Mouse (Mus musculus) C2C12 (cell line): ENCODE data around the gene Ttll6. TPM values are rescaled to one million over a fixed set of nuclear protein-coding genes. Genes with fewer than 3 reads are reported as not detected.
"Not testable (repeated sequence)": the region's sequence is repeated elsewhere in the genome, so short reads cannot be mapped to it uniquely, and the experiment has no call there.

Experiments used
- H3K27me3 ChIP-seq: one replicate; pipeline ENCODE4 v1.6.1; 2011; ENCODE audit not compliant: control insufficient read depth, insufficient read depth, insufficient read length
- H3K36me3 ChIP-seq: one replicate; pipeline ENCODE4 v1.6.1; 2011; ENCODE audit not compliant: control insufficient read depth, insufficient read depth
- H3K4me3 ChIP-seq: one replicate; pipeline ENCODE4 v1.5.1; 2011; ENCODE audit warnings: mild to moderate bottlenecking, control low read depth; ENCODE audit not compliant: poor library complexity, insufficient read depth, severe bottlenecking
- H3K79me2 ChIP-seq: one replicate; pipeline ENCODE4 v1.6.1; 2011; ENCODE audit not compliant: control insufficient read depth, insufficient read depth
- H3K79me3 ChIP-seq: one replicate; pipeline ENCODE4 v1.6.1; 2011; ENCODE audit warnings: low read depth, control low read depth
- H3ac ChIP-seq: one replicate; pipeline ENCODE3; 2011; ENCODE audit warnings: low read depth; ENCODE audit not compliant: control insufficient read depth, insufficient read length
- CEBPB ChIP-seq: IDR thresholded peaks from one replicate; pipeline ENCODE4 v1.6.1; 2011; ENCODE audit warnings: low read depth, mild to moderate bottlenecking, control low read depth, moderate library complexity
- CTCF ChIP-seq: IDR thresholded peaks from one replicate; pipeline ENCODE4 v1.5.1; 2011; ENCODE audit not compliant: control insufficient read depth, insufficient read depth, insufficient read length
- FOSL1 ChIP-seq: IDR thresholded peaks from one replicate; pipeline ENCODE4 v1.8.0; 2011; ENCODE audit warnings: mild to moderate bottlenecking, low read length; ENCODE audit not compliant: poor library complexity, insufficient read depth, severe bottlenecking
- MAX ChIP-seq: IDR thresholded peaks from one replicate; pipeline ENCODE4 v1.6.1; 2011; ENCODE audit warnings: mild to moderate bottlenecking, control low read depth
- MYOD1 ChIP-seq: IDR thresholded peaks from one replicate; pipeline ENCODE4 v1.6.1; 2011; ENCODE audit warnings: low read depth; ENCODE audit not compliant: control insufficient read depth, insufficient read length
- MYOG ChIP-seq: IDR thresholded peaks from one replicate; pipeline ENCODE4 v1.6.1; 2011; ENCODE audit not compliant: control insufficient read depth, insufficient read length; ENCODE audit errors: extremely low read depth
- USF1 ChIP-seq: IDR thresholded peaks from one replicate; pipeline ENCODE4 v1.6.1; 2011; ENCODE audit warnings: low read depth, mild to moderate bottlenecking, control low read depth, moderate library complexity
- long read RNA-seq, 2 experiments: library from polyadenylated mRNA; unstranded; transcript quantifications; one replicate each; pipeline ENCODE4 v2.0.0; 2019 to 2020
- polyA plus RNA-seq: library from polyadenylated mRNA; unstranded; fragments of >200 nt; fragmentation: generic; extraction: Trizol; gene quantifications from one replicate; pipeline ENCODE4 v1.2.1, GENCODE M21; 2012; ENCODE audit warnings: missing spikeins

Gene Ttll6
- polyA plus RNA-seq, result 0.01 TPM
- long read RNA-seq, experiment 1, result 0 reads
- long read RNA-seq, experiment 2, result 0 reads

DNA sequence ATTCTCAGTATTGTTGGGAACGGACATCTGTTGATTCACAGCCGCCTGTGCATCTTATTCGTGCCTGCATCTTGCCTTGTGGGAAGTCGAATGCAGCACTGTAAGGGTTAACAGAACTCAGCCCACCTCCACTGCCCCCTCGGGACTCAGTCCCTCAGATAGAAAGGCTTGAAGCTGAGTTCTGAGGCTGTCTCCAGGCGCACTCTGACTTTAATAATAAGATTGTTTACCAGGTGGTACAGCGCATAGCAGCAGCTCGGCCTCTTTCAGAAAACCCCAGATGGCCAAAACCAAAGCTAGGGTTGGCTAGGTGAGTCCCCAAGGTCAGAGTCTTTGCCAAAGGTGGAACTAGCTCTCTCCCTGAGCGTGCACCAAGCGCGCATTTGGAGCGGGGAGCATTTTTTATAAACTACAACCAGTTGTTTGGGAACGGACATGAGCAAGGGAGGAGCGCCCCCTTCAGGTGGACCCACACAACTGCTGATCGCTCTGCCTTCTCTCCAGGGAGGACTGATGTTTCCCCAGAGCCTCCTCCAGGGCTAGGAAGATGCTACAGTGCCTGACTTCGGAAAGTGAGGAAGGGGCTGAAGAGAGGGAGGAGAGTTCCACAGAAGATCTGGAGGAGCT lies at the start of gene Ttll6:
Gene Ttll6, plus strand, starts transcription at position 548 of the 627 bp plus-strand sequence.
- TF ChIP-seq MYOG, result no peak
- TF ChIP-seq CTCF, result peak; percentile 87
- no peak for TF ChIP-seq MAX
- H3K79me3 ChIP-seq, result no peaks in the 10 kb centered on the region
- H3K27me3 ChIP-seq, result peaks cover 15% of the 10 kb centered on the region
- no peak within 1 kb of the TSS for H3K4me3 ChIP-seq
- no peaks in the 10 kb centered on the region for H3K79me2 ChIP-seq
- no peak within 1 kb of the TSS for H3ac ChIP-seq
- no peaks in the 10 kb centered on the region for H3K36me3 ChIP-seq

- H3K4me3 ChIP-seq, result no peak overlapping the region
Measured at GRCm38 (mm10) chr11:96087981-96088380, 45.6 kb upstream of the Ttll6 start.

GRCm38 (mm10) chr11:96091073-96091472 lies 42.5 kb upstream of the Ttll6 start:
- Histone ChIP-seq H3K79me3 (no peaks in the 10 kb centered on the region), H3ac (no peak overlapping the region), H3K36me3 (no peaks in the 10 kb centered on the region), H3K27me3 (no peaks in the 10 kb centered on the region), H3K79me2 (no peaks in the 10 kb centered on the region), H3K4me3 (no peak overlapping the region)
- peak; percentile 8 for TF ChIP-seq CTCF
- TF ChIP-seq MYOD1, result no peak

More at GRCm38 (mm10) chr11:96087981-96088380, 45.6 kb upstream of the Ttll6 start:
- H3K79me2 ChIP-seq, result no peaks in the 10 kb centered on the region
- H3K36me3 ChIP-seq, result no peaks in the 10 kb centered on the region
- no peaks in the 10 kb centered on the region for H3K27me3 ChIP-seq
- H3K79me3 ChIP-seq, result no peaks in the 10 kb centered on the region
- H3ac ChIP-seq, result no peak overlapping the region
- TF ChIP-seq CTCF (no peak), FOSL1 (no peak), MYOG (no peak), MAX (no peak), USF1 (no peak), MYOD1 (no peak), CEBPB (no peak)

DNA sequence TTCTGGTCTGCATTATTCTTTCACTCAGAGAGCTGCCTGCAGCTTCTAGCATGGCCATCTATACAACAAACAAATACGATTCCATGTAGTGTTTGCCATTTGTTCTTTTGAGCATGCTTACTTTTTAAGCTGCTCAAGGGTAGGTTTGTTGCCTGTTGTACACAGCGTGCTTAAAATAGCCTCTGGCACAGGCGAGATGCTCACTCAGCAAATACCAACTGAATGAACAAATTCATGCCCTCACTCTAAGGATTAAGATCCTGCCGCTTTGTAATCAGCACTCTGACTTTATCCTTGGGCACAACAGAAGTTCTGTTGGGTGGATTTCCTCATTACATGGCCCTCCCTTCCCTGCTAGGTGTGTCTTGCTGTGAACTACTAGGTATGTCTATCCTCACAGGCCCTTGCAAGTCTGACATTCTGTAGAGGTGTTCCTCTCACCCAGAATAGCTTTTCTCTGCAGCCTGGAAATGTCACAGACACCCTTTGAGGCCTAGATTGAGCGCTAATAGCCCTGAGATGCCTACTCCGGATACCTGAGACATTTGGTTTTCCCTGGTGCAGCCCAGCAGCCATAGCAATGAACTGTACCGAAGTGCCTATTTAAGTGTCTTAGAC lies 40.8 kb upstream of the Ttll6 start:
- TF ChIP-seq MYOD1, result no peak
- TF ChIP-seq FOSL1, result no peak
- TF ChIP-seq CTCF, result no peak
- TF ChIP-seq MAX, result no peak
- TF ChIP-seq MYOG, result no peak
- TF ChIP-seq CEBPB, result no peak
- no peak for TF ChIP-seq USF1
- H3ac ChIP-seq, result no peak overlapping the region
- H3K27me3 ChIP-seq, result peaks cover 13% of the 10 kb centered on the region
- no peaks in the 10 kb centered on the region for H3K79me2 ChIP-seq
- H3K36me3 ChIP-seq, result no peaks in the 10 kb centered on the region
- H3K79me3 ChIP-seq, result no peaks in the 10 kb centered on the region
- H3K4me3 ChIP-seq, result no peak overlapping the region

DNA sequence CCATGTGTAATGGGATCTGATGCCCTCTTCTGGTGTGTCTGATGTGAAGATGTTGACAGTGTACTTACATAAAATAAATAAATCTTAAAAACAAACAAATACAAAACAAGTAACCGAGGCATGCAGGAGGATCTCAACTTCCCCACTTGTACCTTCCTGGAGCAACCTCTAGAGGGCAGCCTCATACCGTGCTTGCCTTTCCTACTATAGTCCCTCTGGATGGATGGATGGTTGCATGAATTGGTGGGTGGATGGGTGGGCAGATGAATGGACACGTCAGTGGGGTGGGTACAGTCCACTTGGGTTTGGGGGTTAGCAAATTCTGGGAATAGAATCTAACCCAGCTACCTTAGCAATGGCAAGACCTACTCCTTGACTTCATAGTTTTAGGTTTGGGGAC lies 40.2 kb upstream of the Ttll6 start:
- Histone ChIP-seq H3K27me3 (peaks cover 13% of the 10 kb centered on the region), H3K79me3 (no peaks in the 10 kb centered on the region), H3K79me2 (no peaks in the 10 kb centered on the region), H3ac (no peak overlapping the region), H3K36me3 (no peaks in the 10 kb centered on the region), H3K4me3 (no peak overlapping the region)
- TF ChIP-seq USF1 (no peak), CTCF (peak; percentile 88)

DNA sequence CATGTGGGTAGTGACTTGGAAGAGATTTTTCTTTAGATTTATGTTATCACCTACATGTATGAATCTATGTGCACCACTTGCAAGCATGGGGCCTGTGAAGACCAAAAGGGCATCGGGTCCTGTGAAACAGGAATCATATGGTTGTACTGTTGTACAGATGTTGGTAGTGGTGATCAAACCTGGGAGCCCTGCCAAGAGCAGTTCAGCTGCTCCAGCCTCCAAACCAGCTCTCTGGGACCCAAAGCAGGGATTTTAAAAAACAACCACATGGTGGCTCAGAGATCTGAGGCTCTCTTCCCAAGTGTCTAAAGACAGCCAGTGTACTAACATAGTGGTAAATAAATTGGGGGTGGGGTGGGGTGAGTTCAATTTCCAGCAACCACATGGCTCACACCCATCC lies 25.2 kb upstream of the Ttll6 start:
- Histone ChIP-seq H3K79me3 (no peaks in the 10 kb centered on the region), H3K4me3 (no peak overlapping the region), H3K27me3 (peaks cover 4% of the 10 kb centered on the region), H3K36me3 (no peaks in the 10 kb centered on the region), H3K79me2 (no peaks in the 10 kb centered on the region), H3ac (no peak overlapping the region)
- TF ChIP-seq MAX (no peak), CTCF (no peak), CEBPB (no peak), USF1 (no peak), FOSL1 (no peak), MYOD1 (no peak)

- H3K4me3 ChIP-seq, H3K27me3 ChIP-seq, H3K79me2 ChIP-seq, H3ac ChIP-seq, H3K36me3 ChIP-seq, H3K79me3 ChIP-seq: not testable (repeated sequence)
Measured at GRCm38 (mm10) chr11:96110950-96111349, 22.6 kb upstream of the Ttll6 start.
